Mouse (Mus musculus) ovary, postnatal 10 days (tissue): ENCODE measurements around the gene Fto.

Experiments
- DNase-seq: peaks from one replicate; pipeline ENCODE4 v3.0.0; 2022; ENCODE audit warnings: low spot score

Gene Fto

GRCm38 (mm10) chr8:91496936-91497335, 183.6 kb downstream of the Fto start:
- DNase-seq = no peak

GRCm38 (mm10) chr8:91498611-91499010, 185.3 kb downstream of the Fto start:
- DNase-seq = no peak

DNA sequence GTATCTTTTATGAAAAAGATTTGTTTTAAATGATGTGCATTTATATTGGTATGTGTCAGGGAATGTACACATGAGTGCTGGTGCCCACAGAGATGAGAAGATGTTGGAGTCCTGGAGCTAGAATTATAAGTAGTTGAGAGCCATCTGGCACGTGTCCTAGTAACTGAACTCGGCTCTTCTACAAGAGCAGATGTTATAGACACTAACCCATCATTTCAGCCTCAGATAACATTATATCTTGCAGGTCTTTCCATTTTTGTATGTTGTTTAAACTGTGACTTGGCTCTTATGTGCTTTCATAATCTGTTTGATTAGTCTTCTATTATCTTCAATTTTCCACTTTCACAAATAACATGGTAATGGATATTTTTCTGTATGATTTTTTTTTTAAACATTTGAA, 186.0 kb downstream of the Fto start:
- no peak for DNase-seq

- DNase-seq = no peak
Observed at GRCm38 (mm10) chr8:91501960-91502600, 188.8 kb downstream of the Fto start.

DNA sequence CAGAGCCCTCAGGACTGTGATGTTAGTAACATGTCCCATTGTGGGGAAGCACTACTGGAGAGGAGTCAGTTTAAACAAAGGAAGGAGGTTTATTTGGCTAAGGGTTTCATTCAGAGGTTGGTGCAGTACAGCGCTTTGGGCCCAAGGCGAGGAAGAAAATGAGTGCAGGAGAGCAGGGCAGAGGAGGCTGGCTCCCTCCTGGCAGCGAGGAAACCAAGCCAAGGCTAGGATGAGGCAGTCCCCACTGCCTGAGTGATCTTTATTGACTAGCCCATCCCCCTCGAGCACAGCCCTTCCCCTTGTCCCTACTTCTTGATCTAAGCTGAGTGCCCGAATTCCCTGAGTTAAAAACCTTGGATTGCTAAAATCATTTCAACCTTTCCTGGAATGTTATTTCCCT, 189.5 kb downstream of the Fto start:
- no peak for DNase-seq

GRCm38 (mm10) chr8:91504360-91504759, 191.0 kb downstream of the Fto start:
- no peak for DNase-seq

DNA sequence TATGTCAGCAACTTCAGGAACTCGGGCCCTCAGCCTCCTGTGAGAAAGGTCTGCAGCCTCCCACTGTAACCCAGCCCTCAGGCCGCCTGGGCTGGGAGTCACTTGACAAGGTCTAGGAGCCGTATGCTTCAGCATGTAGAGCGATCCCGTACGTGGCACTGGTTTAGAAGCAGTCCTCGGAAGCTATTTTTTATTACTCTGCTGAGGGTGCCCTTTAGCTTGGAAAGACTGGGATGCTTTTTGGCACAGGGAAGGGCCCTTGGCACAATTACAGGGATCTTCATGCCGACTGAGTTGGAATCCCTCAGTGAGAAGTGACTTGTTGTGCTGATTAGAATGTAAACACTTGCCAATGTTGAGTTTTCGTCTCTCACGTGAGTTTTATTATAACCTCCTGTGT, 191.6 kb downstream of the Fto start:
- DNase-seq = no peak

GRCm38 (mm10) chr8:91505411-91505954, 192.2 kb downstream of the Fto start:
- DNase-seq = no peak

DNA sequence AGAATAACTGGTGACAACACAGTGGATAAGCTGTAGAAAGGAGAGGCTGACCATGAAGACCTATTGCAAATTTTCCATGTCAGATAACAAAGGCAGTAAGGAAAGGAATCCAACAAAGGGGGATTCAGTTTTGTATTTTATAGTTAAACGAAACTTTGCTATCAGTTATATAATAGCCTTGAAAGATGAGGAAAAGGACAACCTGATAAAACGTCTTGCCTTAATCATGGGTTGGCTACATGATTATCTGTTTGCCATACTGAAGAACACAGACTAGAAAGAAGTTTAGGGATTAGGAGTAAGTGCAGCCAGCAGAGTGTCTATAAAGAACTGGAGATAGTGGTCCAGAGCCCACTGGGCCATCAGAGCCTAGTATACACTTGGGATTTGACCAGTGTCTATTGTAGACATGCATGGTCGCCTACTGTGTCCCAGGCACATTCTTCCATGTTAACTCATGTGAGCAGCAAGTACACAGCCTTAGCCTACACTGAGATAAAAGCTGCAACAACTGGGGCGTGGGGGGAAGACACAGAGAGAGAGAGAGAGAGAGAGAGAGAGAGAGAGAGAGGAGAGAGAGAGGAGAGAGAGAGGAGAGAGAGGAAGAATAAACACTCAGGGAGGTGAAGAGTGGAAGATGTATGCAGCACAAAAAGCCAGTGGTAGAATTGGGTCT, 192.8 kb downstream of the Fto start:
- DNase-seq = no peak

DNA sequence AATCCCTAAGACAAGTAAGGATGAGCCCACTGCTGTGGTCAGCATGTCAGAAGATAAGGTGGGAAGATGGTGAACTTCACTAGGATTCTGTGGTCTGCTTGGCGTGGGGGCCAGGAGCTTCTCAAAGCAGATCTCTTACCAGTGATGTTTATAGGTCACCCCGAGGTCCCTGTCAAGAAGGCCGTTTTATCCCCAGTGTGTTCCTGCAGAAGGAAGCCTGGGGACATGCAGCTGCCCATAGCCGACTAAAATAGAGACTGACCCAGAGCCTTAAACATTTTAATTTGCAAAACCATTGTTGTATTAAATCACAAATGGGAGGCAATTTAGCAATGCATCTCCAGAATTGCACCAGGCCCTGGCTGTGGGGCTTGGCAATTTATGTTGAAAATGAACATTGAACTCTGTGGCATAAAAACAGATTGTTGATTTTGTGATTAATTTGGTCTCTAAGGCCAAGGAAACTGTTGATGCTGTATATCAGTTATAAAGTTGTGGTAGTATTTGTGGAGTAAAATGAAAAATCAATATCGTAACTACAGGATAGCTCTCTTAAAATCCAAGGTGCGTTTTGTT, 193.4 kb downstream of the Fto start:
- DNase-seq = no peak

DNA sequence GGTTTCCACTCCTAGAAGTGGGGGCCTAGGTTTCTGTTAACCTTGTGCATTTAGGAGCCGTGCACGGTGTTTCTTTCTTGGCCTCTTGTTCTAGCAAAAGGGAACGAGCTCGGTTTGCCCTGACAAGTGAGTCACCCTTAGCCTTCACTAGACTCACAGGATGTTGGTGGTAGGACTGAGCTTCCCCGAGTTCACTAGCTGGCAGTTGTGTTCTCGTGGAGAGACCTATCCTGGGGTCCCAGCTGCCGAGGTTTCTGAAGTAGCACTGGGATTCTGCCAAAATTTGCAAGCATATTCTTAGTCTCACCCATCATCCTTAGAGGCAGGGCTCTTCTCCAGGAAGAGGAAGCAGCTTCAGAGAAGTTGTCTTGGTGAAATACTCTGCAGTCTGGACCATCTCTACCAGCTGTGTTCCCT, 194.4 kb downstream of the Fto start:
- no peak for DNase-seq

DNA sequence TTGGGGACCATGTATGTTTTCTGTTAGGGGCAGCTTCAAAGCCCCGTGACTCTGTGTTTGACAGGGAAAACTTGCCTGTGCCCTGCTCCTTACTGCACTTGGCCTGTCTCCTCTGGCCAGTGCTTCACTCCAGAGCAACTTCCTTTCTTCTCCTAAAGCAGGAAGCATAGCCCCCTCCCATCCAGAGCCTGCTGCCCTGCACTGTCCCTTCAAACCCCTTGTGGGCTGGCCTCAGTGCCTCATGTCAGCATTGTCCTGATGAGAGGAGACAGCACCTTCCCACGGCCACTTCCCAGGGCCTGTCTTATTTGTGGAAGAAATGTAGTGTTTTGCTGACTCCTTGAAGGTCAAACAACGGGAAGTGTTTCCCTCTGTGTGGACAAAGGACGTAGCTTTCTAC, 195.0 kb downstream of the Fto start:
- DNase-seq = no peak

DNA sequence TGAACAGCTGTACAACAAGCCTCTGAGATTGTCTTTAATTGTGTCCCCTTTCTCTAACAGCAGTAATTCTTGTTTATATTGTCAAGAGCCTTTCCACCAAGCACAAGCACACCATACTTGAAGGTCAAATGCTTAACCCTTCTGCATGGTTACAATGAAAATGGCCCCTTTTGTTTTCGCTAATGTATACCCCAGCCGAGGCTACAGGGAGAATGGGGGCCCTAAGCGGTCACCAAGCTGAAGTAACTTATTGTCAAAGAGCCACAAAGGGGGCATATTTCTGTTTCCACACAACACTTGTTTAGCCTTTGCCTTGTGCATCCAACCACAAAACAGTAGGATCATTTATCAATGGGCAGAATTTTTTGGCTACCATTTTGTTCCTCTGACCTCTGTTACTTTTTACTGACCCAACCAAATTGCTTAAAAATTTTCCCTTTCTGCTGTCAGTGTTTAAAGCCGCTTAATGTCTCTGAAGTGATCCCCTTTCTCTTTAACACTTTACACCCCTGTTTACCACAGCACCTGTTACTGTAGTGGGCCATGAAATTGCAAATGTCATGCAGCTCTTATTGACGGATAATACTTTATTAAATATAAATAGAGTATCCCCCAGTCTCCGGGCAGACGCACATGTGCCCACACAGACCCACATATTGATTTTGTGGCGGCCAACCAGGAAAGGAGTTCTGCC, 196.0 kb downstream of the Fto start:
- no peak for DNase-seq

DNA sequence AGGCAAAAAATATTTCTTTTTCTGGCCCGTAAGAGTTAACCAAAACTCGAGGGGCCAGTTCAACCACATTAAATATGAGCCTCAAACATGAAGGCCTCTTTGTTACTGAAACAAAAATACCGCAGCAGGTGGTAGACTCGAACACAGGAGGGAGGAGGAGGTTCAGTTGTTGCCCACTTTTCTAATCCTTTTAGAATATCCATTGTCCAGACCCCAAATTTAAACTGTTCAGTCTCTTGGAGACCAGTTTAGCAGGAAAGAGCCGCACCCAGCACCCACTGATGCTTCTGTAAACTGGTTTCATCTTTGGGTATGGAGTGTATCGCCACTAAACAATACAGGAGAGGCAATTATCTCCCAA, 196.6 kb downstream of the Fto start:
- no peak for DNase-seq

DNA sequence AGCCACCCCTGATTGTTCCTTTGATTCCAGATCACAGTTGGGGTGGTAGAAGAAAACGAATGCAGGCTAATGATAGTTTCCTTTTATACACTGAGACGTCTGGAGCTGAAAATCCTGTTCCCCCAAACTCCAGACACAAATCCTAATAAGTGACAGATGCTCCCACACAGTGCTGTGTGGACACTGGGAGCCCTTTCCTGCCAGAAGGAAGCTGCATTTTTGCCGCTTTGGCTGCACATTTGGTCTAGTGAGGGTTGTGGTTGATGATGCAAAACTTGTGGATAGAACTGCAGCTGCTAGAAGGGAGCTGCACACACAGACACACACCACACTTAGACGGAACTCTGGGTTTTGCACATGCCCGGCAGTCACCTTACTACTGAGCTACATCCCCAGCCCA, 197.4 kb downstream of the Fto start:
- DNase-seq = no peak

- DNase-seq = no peak
Observed at GRCm38 (mm10) chr8:91511943-91512342, 198.6 kb downstream of the Fto start.

DNA sequence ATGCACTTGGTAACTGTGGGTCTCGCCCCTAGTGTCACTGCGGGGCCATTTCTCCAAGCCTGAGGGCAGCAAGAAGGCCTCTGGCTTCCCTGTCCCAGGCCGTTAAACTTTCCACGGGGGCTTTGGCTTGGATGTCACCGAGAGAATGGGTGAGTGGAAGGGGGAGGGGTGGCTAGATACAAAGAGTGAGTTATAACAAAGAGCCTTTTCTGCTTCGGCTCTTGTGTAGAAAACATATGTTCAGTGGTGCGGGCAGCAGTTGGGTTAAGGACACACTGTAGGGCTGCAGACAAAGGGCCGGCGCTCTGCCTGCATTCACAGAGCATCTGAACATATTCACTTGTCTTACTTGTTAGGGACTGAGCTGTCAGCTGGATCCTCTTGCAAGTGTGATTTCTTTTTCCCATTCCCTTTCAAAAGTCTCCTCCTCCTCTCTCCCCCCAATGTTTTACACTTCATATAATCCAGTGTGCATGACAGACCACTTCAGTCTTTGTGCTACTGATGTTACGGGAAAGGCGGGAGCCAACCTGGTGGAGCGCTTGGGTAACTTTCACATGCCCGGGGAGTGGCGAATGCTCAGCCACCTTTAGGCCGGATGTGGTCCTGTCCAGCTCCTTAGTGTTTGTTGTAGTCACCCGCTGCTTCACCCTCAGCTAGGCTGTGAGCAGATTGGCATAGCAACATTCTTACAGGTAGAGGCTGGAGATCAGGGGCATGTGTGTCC, 201.6 kb downstream of the Fto start:
- DNase-seq = no peak

GRCm38 (mm10) chr8:91516422-91516821, 203.1 kb downstream of the Fto start:
- DNase-seq = no peak

DNA sequence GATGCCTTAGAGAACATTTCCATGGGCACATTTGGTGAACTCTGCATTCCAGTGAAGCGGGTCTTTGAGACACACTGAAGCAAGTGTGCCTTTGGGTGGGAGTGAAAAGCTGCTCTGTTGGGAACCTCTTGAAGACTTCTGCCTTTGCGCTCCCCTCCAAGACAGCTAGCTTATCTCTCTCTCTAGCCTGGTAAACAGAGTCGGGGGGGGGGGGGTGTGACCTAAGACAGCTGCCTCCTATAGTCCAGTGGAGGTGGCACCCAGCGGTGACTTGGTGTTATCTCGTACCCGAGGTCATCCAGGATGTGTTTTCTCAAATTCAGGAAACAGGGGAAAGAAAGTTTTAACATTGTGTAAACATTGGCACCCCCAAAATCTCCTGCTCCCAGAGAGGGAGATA, 204.8 kb downstream of the Fto start:
- DNase-seq = no peak

DNA sequence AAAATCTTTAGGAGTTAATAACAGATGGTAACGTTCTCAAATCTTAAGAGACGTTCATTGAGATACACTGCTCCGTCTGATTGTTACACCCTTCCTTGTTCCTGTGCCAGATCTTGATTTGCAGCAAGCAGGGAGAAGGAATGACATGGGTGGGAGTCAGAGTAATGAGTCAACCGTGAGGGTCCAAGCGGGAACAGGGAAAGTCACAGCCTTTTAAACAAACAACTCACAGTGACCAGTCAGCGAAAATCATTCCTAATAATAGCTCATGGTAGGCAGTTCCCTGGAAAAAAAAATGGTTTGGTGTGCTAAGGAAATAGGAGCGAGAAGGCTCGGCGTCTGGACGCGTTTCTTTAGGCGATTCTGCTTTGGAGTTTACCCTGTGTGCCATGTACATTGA, 208.9 kb downstream of the Fto start:
- no peak for DNase-seq

DNA sequence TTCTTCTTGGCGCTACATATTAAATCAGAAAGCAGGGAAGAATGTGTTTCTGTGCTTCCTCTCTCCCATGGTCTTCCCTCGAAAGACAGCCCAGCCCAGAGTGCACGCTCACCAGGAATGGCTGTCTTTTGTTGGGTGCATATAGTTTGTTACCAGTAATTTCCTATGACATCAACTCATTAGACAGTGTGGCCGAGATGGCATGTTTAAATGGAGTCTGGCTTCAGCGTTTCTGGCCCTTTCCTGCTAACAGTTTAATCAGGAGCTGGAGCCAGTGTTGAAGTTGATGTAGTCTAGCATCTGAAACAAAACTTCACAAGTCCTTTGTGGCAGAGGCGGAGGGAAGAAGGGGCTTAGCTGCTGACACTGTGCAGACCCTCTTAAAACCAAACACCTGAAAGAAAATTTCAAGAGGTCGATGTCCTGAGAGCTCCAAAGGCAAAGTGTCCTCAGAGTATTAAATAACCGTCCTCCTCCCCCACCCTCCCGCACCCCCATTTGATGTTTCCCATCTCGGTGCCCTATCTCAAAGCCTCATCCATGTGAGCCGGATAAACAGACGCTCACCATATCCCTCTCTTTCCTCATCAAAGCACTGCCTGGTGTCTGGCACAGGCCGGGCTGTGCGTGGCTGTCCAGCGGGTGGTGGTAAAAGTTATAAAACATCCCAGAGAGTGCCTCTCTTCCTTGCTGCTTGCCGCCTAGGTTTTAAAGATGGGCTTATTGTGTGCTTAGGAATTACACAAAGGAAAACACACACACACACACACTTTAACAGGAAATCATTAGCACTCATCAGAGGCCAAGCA, 210.9 kb downstream of the Fto start:
- DNase-seq = no peak
